Mouse (Mus musculus): ENCODE results near the gene Gbx1. TPM values are rescaled to one million over a fixed set of nuclear protein-coding genes. Genes with fewer than 3 reads are reported as not detected.

Gene Gbx1
- polyA plus RNA-seq, 1 experiment from 2014 or later = not detected

GRCm38 (mm10) chr5:24453985-24454303, 73.1 kb downstream of the Gbx1 start:
- Histone ChIP-seq H3K36me3 (ENCODE audit: control insufficient read depth, insufficient read depth) (no peaks in the 10 kb centered on the region; the same call in 1 of the 2 replicates), H3K4me1 (ENCODE audit: control insufficient read depth, insufficient read depth, low read length) (peaks cover 32% of the 10 kb centered on the region), H3K27me3 (ENCODE audit: control insufficient read depth, insufficient read depth, low read length) (no peaks in the 10 kb centered on the region), H3K4me3 (ENCODE audit: low read length) (peak overlapping the region; percentile 95), H3K4me2 (ENCODE audit: low read depth, low read length) (peak overlapping the region; percentile 97), H3K9me3 (replicated peaks; ENCODE audit: control insufficient read depth, low read length) (no peaks in the 10 kb centered on the region), H3K27ac (ENCODE audit: low read length) (peak overlapping the region; percentile 93), H3K9ac (ENCODE audit: low read length) (peak overlapping the region; percentile 97; the same call in 1 of the 2 replicates)
- WGBS = 27% methylated on average over 2 of the region's 2 CpGs
- no peak for ATAC-seq (replicated peaks; ENCODE audit: extremely low read depth, insufficient read depth, low FRiP score)

- H3K36me3 ChIP-seq (ENCODE audit: control insufficient read depth, insufficient read depth) = no peaks in the 10 kb centered on the region; the same call in 1 of the 2 replicates
- peaks cover 32% of the 10 kb centered on the region for H3K4me1 ChIP-seq (ENCODE audit: control insufficient read depth, insufficient read depth, low read length)
- peak overlapping the region; percentile 95 for H3K4me3 ChIP-seq (ENCODE audit: low read length)
- H3K27ac ChIP-seq (ENCODE audit: low read length) = peak overlapping the region; percentile 93
- H3K9ac ChIP-seq (ENCODE audit: low read length) = peak overlapping the region; percentile 97
- H3K4me2 ChIP-seq (ENCODE audit: low read depth, low read length) = peak overlapping the region; percentile 97
- no peak for ATAC-seq (replicated peaks; ENCODE audit: extremely low read depth, insufficient read depth, low FRiP score)
- no peaks in the 10 kb centered on the region for H3K27me3 ChIP-seq (ENCODE audit: control insufficient read depth, insufficient read depth, low read length)
- H3K9me3 ChIP-seq (replicated peaks; ENCODE audit: control insufficient read depth, low read length) = no peaks in the 10 kb centered on the region
- 19% methylated on average over 5 of the region's 5 CpGs for WGBS
These were observed 73.6 kb downstream of the Gbx1 start for GRCm38 (mm10) chr5:24453283-24453984.

Other genes starting within 250 kb of the Gbx1 start
- gene Kcnh2, start 175.6 kb downstream of the Gbx1 start, polyA plus RNA-seq (2015; fragmentation: Nextera tagmentation; extraction: Ambion mirVana) = 18.0 and 25.2 TPM in 2 replicates
- gene Nos3, start 162.4 kb downstream of the Gbx1 start, polyA plus RNA-seq (2015; fragmentation: Nextera tagmentation; extraction: Ambion mirVana) = 27.3 and 31.9 TPM in 2 replicates
- 2.3 and 2.6 TPM in 2 replicates for gene Atg9b, start 135.1 kb downstream of the Gbx1 start, polyA plus RNA-seq (2015; fragmentation: Nextera tagmentation; extraction: Ambion mirVana)
- gene Abcb8, start 133.5 kb downstream of the Gbx1 start, polyA plus RNA-seq (2015; fragmentation: Nextera tagmentation; extraction: Ambion mirVana) = 71.1 and 77.3 TPM in 2 replicates
- gene Asic3, start 113.8 kb downstream of the Gbx1 start, polyA plus RNA-seq (2015; fragmentation: Nextera tagmentation; extraction: Ambion mirVana) = 0.14 TPM in 1 of 2 replicates, not detected in the other
- 28.5 and 30.4 TPM in 2 replicates for gene Cdk5, start 103.7 kb downstream of the Gbx1 start, polyA plus RNA-seq (2015; fragmentation: Nextera tagmentation; extraction: Ambion mirVana)
- 29.2 and 32.5 TPM in 2 replicates for gene Slc4a2, start 103.4 kb downstream of the Gbx1 start, polyA plus RNA-seq (2015; fragmentation: Nextera tagmentation; extraction: Ambion mirVana)
- gene Fastk, start 81.9 kb downstream of the Gbx1 start, polyA plus RNA-seq (2015; fragmentation: Nextera tagmentation; extraction: Ambion mirVana) = 209 and 225 TPM in 2 replicates
- gene Tmub1, start 79.3 kb downstream of the Gbx1 start, polyA plus RNA-seq (2015; fragmentation: Nextera tagmentation; extraction: Ambion mirVana) = 18.4 and 20.3 TPM in 2 replicates
- 15.5 and 18.4 TPM in 2 replicates for gene Agap3, start 75.0 kb downstream of the Gbx1 start, polyA plus RNA-seq (2015; fragmentation: Nextera tagmentation; extraction: Ambion mirVana)
- 10.1 and 10.2 TPM in 2 replicates for gene Asb10, start 13.8 kb upstream of the Gbx1 start, polyA plus RNA-seq (2015; fragmentation: Nextera tagmentation; extraction: Ambion mirVana)
- not detected in 2 replicates for gene 4931409K22Rik, start 29.6 kb upstream of the Gbx1 start, polyA plus RNA-seq (2015; fragmentation: Nextera tagmentation; extraction: Ambion mirVana)
- gene Abcf2, start 50.3 kb upstream of the Gbx1 start, polyA plus RNA-seq (2015; fragmentation: Nextera tagmentation; extraction: Ambion mirVana) = 68.1 and 72.6 TPM in 2 replicates
- gene Chpf2, start 59.5 kb upstream of the Gbx1 start, polyA plus RNA-seq (2015; fragmentation: Nextera tagmentation; extraction: Ambion mirVana) = 14.4 and 14.8 TPM in 2 replicates
- gene Smarcd3, start 97.2 kb upstream of the Gbx1 start, polyA plus RNA-seq (2015; fragmentation: Nextera tagmentation; extraction: Ambion mirVana) = 47.4 and 48.3 TPM in 2 replicates
- 25.8 and 27.1 TPM in 2 replicates for gene Nub1, start 158.3 kb upstream of the Gbx1 start, polyA plus RNA-seq (2015; fragmentation: Nextera tagmentation; extraction: Ambion mirVana)
- gene Wdr86, start 203.5 kb upstream of the Gbx1 start, polyA plus RNA-seq (2015; fragmentation: Nextera tagmentation; extraction: Ambion mirVana) = 4.2 and 7.0 TPM in 2 replicates
- 1.7 and 2.2 TPM in 2 replicates for gene Crygn, start 230.8 kb upstream of the Gbx1 start, polyA plus RNA-seq (2015; fragmentation: Nextera tagmentation; extraction: Ambion mirVana)